Mouse (Mus musculus) neural tube, embryonic 15.5 days (tissue): Measurements from ENCODE around the gene Ccr1. TPM values are rescaled to one million over a fixed set of nuclear protein-coding genes. Genes with fewer than 3 reads are reported as not detected.

ENCODE experiments used
- ATAC-seq: fragments of 200-750 bp; cut with Nextera tagmentation; 2 replicates; pipeline ENCODE4 v1.8.0; 2017; ENCODE audit warnings: mild to moderate bottlenecking, moderate TSS enrichment, moderate library complexity; ENCODE audit not compliant: low FRiP score
- H3K27ac ChIP-seq: fragments of 300-500 bp; sonication (generic); replicated peaks from 2 replicates; pipeline ENCODE4 v1.5.1; 2015; ENCODE audit warnings: mild to moderate bottlenecking, inconsistent platforms
- H3K27me3 ChIP-seq: fragments of 300-500 bp; sonication (generic); replicated peaks from 2 replicates; pipeline ENCODE4 v1.6.1; 2015; ENCODE audit warnings: inconsistent platforms
- H3K36me3 ChIP-seq: fragments of 300-500 bp; sonication (generic); 2 replicates; pipeline ENCODE4 v1.6.1; 2015; ENCODE audit warnings: inconsistent platforms
- H3K4me1 ChIP-seq: fragments of 300-500 bp; sonication (generic); 2 replicates; pipeline ENCODE4 v1.6.1; 2015; ENCODE audit warnings: inconsistent platforms
- H3K4me2 ChIP-seq: fragments of 300-500 bp; sonication (generic); 2 replicates; pipeline ENCODE4 v1.6.1; 2015; ENCODE audit warnings: inconsistent platforms, mild to moderate bottlenecking, moderate library complexity
- H3K4me3 ChIP-seq: fragments of 300-500 bp; sonication (generic); replicated peaks from 2 replicates; pipeline ENCODE4 v1.5.1; 2015; ENCODE audit warnings: mild to moderate bottlenecking, inconsistent platforms
- H3K9ac ChIP-seq: fragments of 300-500 bp; sonication (generic); replicated peaks from 2 replicates; pipeline ENCODE4 v1.6.1; 2015; ENCODE audit warnings: mild to moderate bottlenecking, inconsistent platforms
- H3K9me3 ChIP-seq: fragments of 300-500 bp; sonication (generic); replicated peaks from 2 replicates; pipeline ENCODE4 v1.6.1; 2016; ENCODE audit warnings: inconsistent platforms
- WGBS: fragments of 180-500 bp; shearing (Covaris S2); methylation state at CpG from one replicate; pipeline ENCODE4 v1.1.7; 2015; ENCODE audit warnings: mixed read lengths; 5-methylcytosine and 5-hydroxymethylcytosine counted together
- polyA plus RNA-seq: library from polyadenylated mRNA; unstranded; fragments of >200 nt; fragmentation: Nextera tagmentation; extraction: Ambion mirVana; gene quantifications from 2 replicates; pipeline ENCODE4 v1.2.1, GENCODE M21; 2015

The Ccr1 gene
- polyA plus RNA-seq, 1 experiment from 2014 or later = 0.65 TPM

GRCm38 (mm10) chr9:123923146-123923991, 45.1 kb downstream of the Ccr1 start:
- H3K9ac ChIP-seq = peak overlapping the region; percentile 51

More at GRCm38 (mm10) chr9:123923146-123923991, 45.1 kb downstream of the Ccr1 start:
- H3K9me3 ChIP-seq = no peaks in the 10 kb centered on the region
- H3K4me1 ChIP-seq = peaks cover 16% of the 10 kb centered on the region
- H3K27me3 ChIP-seq = no peaks in the 10 kb centered on the region
- peak overlapping the region; percentile 69 for H3K4me2 ChIP-seq
- H3K4me3 ChIP-seq = peak overlapping the region; percentile 62
- no peaks in the 10 kb centered on the region for H3K36me3 ChIP-seq
- peak overlapping the region; percentile 98 for H3K27ac ChIP-seq
- WGBS = under 1% methylated on average over 43 of the region's 53 CpGs
- peak; percentile 13; the same call in 1 of the 2 replicates for ATAC-seq

Other genes with a start within 250 kb of the Ccr1 start
- gene Cxcr6, start 162.2 kb downstream of the Ccr1 start, polyA plus RNA-seq = 1.3 TPM in 1 of 2 replicates, not detected in the other
- 14.4 and 14.7 TPM in 2 replicates for gene Fyco1, start 116.8 kb downstream of the Ccr1 start, polyA plus RNA-seq
- gene Xcr1, start 106.7 kb downstream of the Ccr1 start, polyA plus RNA-seq = 0.06 and 0.08 TPM in 2 replicates
- not detected in 2 replicates for gene Ccr1l1, start 9.7 kb upstream of the Ccr1 start, polyA plus RNA-seq
- 0.05 TPM in 1 of 2 replicates, not detected in the other for gene Ccr3, start 53.3 kb upstream of the Ccr1 start, polyA plus RNA-seq
- 0.28 and 1.9 TPM in 2 replicates for gene Ccr2, start 133.3 kb upstream of the Ccr1 start, polyA plus RNA-seq
- 0.86 and 0.95 TPM in 2 replicates for gene Ccr5, start 152.9 kb upstream of the Ccr1 start, polyA plus RNA-seq